Mouse (Mus musculus): ENCODE data around the gene Cacnb1. TPM values are rescaled to one million over a fixed set of nuclear protein-coding genes. Genes with fewer than 3 reads are reported as not detected.

Gene Cacnb1
- 1 to 10 TPM; 5.8 to 6.6 TPM for total RNA-seq (2023)

DNA sequence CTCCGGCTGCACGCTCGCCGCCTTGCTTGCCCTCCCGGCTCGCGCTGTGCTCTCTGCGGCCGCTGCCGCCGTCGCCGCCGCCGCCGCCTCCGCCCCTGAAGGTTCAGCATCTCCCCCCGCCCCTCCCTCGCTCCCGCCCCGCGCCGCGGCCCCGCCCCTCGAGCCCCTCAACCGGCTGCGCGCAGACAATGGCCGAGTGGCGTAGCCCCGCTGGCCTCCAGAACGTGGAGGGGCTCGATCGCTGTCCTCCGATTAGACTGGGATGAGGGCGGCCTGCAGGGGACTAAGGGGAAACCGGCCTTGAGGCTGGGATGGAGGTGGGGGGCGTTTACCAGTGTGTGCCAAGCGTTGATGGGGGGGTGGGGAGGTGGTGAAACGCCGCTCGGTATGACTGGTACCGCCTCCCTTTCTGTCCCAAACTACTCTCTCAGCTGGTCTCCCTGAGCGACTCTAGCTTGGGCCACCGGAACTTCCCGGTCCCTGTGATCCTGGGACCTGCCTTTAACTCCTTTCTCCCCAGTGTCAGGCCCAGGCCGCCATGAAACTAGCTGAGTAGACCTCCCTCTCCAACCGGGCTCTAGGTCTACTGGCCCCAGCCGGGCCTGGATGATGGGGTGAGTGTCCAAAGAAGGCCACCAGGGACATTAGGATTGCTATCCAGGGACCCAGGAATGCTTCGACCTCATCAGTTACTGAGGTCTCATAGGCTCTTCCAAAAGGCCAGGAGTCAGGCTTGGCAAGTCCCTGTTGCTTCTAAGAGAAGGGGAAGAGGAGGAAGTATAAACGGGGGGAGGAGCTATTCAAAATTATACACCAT, at the start of gene Cacnb1:
Gene Cacnb1, minus strand, starts transcription at position 480 of the 817 bp plus-strand sequence.

GRCm38 (mm10) chr11:98052989-98053834, 30.4 kb upstream of the Cacnb1 start, which contains the start of gene Stac2:
Gene Stac2, minus strand, starts transcription at chr11:98053462.

DNA sequence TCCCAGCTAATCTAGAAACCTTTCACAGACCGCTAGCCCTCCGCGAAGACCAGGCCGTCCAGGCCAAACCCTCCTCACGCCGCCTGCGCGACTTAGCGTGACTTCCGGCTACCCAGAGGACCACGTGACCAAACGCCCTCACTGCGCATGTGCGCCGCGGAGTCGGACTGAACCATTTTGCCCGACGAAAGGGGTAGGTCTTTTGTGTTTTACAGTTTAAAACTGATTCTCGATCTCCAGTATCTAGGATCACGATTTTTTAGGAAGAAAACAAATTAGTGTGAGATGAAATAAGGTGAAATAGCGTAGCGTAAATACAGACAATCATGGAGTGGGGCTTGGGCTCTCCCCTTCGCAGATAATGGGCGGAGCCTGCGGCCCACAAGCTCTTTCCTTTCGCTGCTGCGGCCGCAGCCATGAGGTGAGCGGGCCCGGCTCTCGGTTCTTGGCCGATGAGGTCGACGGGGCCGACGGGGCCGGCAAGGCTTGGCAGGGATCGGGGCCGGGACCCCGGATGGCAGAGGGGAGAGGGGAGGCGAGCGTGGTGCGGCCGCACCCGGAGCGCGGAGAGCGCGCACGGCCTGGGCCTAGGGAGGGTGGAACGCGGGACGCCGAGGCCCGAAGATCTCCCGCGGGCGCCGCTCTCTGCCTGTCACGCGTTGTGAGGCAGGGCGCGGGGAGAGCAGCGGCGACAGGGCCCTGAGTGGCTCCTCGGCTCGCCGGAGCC, 3.9 kb upstream of the Cacnb1 start, which contains the start of gene Rpl19:
Gene Rpl19, plus strand, starts transcription at position 141 of the 727 bp plus-strand sequence.

DNA sequence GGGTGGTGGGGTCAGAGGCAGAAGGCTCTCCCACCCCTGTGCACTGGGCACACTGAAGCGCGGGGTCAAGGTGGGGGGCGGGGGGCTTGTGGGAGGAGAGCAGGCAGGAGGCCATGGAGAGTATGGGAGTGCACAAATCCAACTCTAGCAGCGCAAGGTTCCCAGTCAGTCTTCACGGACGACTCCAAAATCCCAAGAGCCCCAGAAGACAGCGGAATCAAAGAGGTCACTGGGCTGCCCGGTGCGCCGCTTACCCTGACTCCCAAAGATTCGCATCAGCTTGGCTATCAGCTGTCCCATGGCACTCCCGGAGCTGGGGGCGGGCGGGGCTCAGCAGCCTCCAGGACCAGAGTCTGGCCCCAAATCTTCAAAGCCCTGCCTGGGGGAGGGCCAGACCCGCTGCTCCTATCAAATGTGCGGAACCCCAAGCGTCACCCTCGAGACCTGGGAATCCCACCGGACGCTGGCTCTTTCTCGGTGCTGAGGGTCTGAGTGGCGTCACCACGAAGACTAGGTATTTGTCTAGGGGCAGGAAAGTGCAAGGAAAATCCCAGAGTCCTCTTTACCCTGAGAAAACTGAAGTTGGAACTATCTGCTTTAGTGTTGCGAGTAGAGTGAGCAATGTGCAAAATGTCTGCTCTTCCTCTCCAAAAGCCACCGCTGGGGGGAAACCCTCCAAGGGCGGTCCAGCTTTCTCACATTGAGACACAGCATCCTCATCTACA, 27.1 kb downstream of the Cacnb1 start, which contains the start of gene Arl5c:
Gene Arl5c, minus strand, starts transcription at position 618 of the 725 bp plus-strand sequence.

GRCm38 (mm10) chr11:97985727-97986677, 36.8 kb downstream of the Cacnb1 start, which contains the start of gene Plxdc1:
Gene Plxdc1, minus strand, starts transcription at chr11:97986444.

Other genes with a start within 250 kb of the Cacnb1 start
- gene 1700001P01Rik, start 247.1 kb downstream of the Cacnb1 start, total RNA-seq (2023): not detected
- 1,000 to 10,000 TPM; 1,852 to 1,894 TPM for gene Rpl23, start 240.6 kb downstream of the Cacnb1 start, total RNA-seq (2023)
- gene Lasp1, start 224.0 kb downstream of the Cacnb1 start, total RNA-seq (2023): 10 to 100 TPM; 71.1 to 77.0 TPM
- gene B230217C12Rik, start 182.3 kb downstream of the Cacnb1 start, total RNA-seq (2023): under 1 TPM; 0.36 to 0.41 TPM
- gene Fbxo47, start 138.9 kb downstream of the Cacnb1 start, total RNA-seq (2023): 1 to 10 TPM; 1.3 to 2.3 TPM
- under 1 TPM; 0.68 to 0.73 TPM for gene Plxdc1, start 36.6 kb downstream of the Cacnb1 start, total RNA-seq (2023)
- 10 to 100 TPM; 61.3 to 65.0 TPM for gene Arl5c, start 26.9 kb downstream of the Cacnb1 start, total RNA-seq (2023)
- 1,000 to 10,000 TPM; 1,852 to 1,930 TPM for gene Rpl19, start 3.7 kb upstream of the Cacnb1 start, total RNA-seq (2023)
- gene Stac2, start 30.4 kb upstream of the Cacnb1 start, total RNA-seq (2023): 10 to 100 TPM; 33.9 TPM
- 10 to 100 TPM; 48.7 to 50.1 TPM for gene Fbxl20, start 127.4 kb upstream of the Cacnb1 start, total RNA-seq (2023)
- gene Med1, start 170.3 kb upstream of the Cacnb1 start, total RNA-seq (2023): 100 to 1,000 TPM in 1 of 2 experiments, 10 to 100 TPM in 1; 81.7 to 105 TPM
- 100 to 1,000 TPM; 125 to 134 TPM for gene Cdk12, start 180.0 kb upstream of the Cacnb1 start, total RNA-seq (2023)